Mouse (Mus musculus): ENCODE measurements at regions not wholly inside any gene's neighbourhood (a gene's known extent, or its start where the extent isn't known, plus 50 kb on each side); places are given as distances from the start of the nearest gene placed in this dataset.

- peak; percentile 40 for DNase-seq (ENCODE audit: low read depth, low spot score)
Measured at GRCm38 (mm10) chrX:47726285-47726684, 166.5 kb downstream of the Smarca1 start.

- peak; percentile 31 for DNase-seq (ENCODE audit: low read depth, low spot score)
Measured at GRCm38 (mm10) chrX:47703080-47703479, 189.7 kb downstream of the Smarca1 start.

GRCm38 (mm10) chrX:47668778-47669177, 224.0 kb downstream of the Smarca1 start:
- no peak for DNase-seq (ENCODE audit: low read depth, low spot score)

- no peak for DNase-seq (ENCODE audit: low read depth, low spot score)
Measured at GRCm38 (mm10) chrX:47646523-47646922, 246.3 kb downstream of the Smarca1 start.

GRCm38 (mm10) chrX:47641191-47641590, 251.6 kb downstream of the Smarca1 start:
- DNase-seq (ENCODE audit: low read depth, low spot score), result no peak

- DNase-seq (ENCODE audit: low read depth, low spot score), result no peak
Measured at GRCm38 (mm10) chrX:47638831-47639316, 253.9 kb downstream of the Smarca1 start.

- DNase-seq (ENCODE audit: low read depth, low spot score), result no peak
Measured at GRCm38 (mm10) chrX:47622881-47623613, 269.7 kb downstream of the Smarca1 start.

- no peak for DNase-seq (ENCODE audit: low read depth, low spot score)
Measured at GRCm38 (mm10) chrX:47612364-47612763, 280.4 kb downstream of the Smarca1 start.
